Mouse (Mus musculus): ENCODE measurements around the gene Tsen54. TPM values are rescaled to one million over a fixed set of nuclear protein-coding genes. Genes with fewer than 3 reads are reported as not detected.
A peak's percentile ranks its signal among the peaks of the same experiment; 100 is the strongest.

The Tsen54 gene
- polyA plus RNA-seq, 1 experiment from 2014 or later, result 24.2 TPM

DNA sequence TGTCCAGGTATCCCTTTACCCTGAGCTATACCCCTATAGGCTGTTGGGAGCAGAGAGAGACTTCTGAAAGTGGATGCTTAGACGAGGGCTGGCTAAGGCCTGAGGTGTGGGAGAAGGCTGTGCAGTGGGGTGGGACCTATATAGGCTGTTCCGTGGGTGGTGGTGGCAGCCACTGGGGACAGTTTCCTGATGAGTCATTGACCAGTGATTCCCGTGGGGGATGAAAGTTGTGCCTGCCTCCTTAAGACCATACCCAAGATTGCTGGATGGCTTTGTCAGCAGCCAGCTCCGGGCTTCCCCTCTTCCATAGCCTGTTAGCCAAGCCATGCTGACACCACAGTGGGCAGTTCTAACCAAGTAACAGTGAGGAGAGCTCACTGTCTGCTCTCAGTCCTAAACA, 6.5 kb downstream of the Tsen54 start:
- 91% methylated on average over 4 of the region's 4 CpGs for WGBS
- Histone ChIP-seq H3K36me3 (ENCODE audit: control insufficient read depth, insufficient read depth, low read length) (peaks cover 17% of the 10 kb centered on the region; the same call in 1 of the 2 replicates), H3K27ac (ENCODE audit: low read length) (no peak overlapping the region)

GRCm38 (mm10) chr11:115823774-115824740, 9.5 kb downstream of the Tsen54 start, which contains the start of gene Llgl2:
Gene Llgl2, plus strand, starts transcription at chr11:115824049.
- H3K4me3 ChIP-seq (ENCODE audit: low read depth, low read length), result peak within 1 kb of the TSS; percentile 57
- no peaks in the 10 kb centered on the region for H3K9me3 ChIP-seq (replicated peaks; ENCODE audit: control insufficient read depth, low read length, poor library complexity, severe bottlenecking)
- H3K27ac ChIP-seq (ENCODE audit: low read length), result no peak within 1 kb of the TSS
- H3K9ac ChIP-seq (ENCODE audit: low read depth, low read length), result peak within 1 kb of the TSS; percentile 56
- peaks cover 11% of the 10 kb centered on the region; the same call in 1 of the 2 replicates for H3K4me1 ChIP-seq (ENCODE audit: control insufficient read depth, insufficient read depth, low read length)
- ATAC-seq, result peak; percentile 81
- under 1% methylated on average over 87 of the region's 87 CpGs for WGBS
- peaks cover 17% of the 10 kb centered on the region; the same call in 1 of the 2 replicates for H3K36me3 ChIP-seq (ENCODE audit: control insufficient read depth, insufficient read depth, low read length)
- H3K4me2 ChIP-seq (ENCODE audit: low read length), result peak within 1 kb of the TSS; percentile 93
- peaks cover 33% of the 10 kb centered on the region for H3K27me3 ChIP-seq (ENCODE audit: control insufficient read depth, insufficient read depth, low read depth, low read length)

More for the DNA sequence above, 6.5 kb downstream of the Tsen54 start:
- Histone ChIP-seq H3K4me3 (ENCODE audit: low read depth, low read length) (no peak overlapping the region), H3K4me1 (ENCODE audit: control insufficient read depth, insufficient read depth, low read length) (peaks cover 13% of the 10 kb centered on the region; the same call in 1 of the 2 replicates), H3K4me2 (ENCODE audit: low read length) (no peak overlapping the region), H3K9ac (ENCODE audit: low read depth, low read length) (no peak overlapping the region), H3K9me3 (replicated peaks; ENCODE audit: control insufficient read depth, low read length, poor library complexity, severe bottlenecking) (no peaks in the 10 kb centered on the region), H3K27me3 (ENCODE audit: control insufficient read depth, insufficient read depth, low read depth, low read length) (peaks cover 24% of the 10 kb centered on the region)
- ATAC-seq, result no peak

DNA sequence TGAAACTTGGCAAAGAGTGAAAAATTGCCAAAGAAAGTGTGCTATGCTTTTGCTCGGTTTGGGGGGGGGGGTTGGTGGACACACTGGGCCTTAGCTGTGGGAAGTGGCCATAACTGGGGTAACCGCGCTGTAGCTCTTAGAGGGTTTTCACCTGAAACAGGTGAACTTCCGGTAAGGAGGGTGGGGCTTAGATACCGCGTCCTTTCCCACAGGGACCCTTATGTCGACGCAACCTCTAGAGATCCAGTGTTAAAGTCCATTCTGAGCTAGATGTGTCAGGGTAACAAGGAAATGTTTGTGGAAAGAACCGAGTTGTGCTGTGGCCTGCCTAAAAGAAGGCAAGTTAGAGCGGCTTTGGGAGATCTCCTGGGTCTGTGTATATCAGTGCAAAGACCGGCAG, 10.3 kb downstream of the Tsen54 start:
- WGBS, result 20% methylated on average over 11 of the region's 11 CpGs
- Histone ChIP-seq H3K27ac (ENCODE audit: low read length) (no peak overlapping the region), H3K4me1 (ENCODE audit: control insufficient read depth, insufficient read depth, low read length) (peaks cover 11% of the 10 kb centered on the region; the same call in 1 of the 2 replicates), H3K9me3 (replicated peaks; ENCODE audit: control insufficient read depth, low read length, poor library complexity, severe bottlenecking) (no peaks in the 10 kb centered on the region), H3K9ac (ENCODE audit: low read depth, low read length) (no peak overlapping the region), H3K36me3 (ENCODE audit: control insufficient read depth, insufficient read depth, low read length) (peaks cover 17% of the 10 kb centered on the region; the same call in 1 of the 2 replicates), H3K4me3 (ENCODE audit: low read depth, low read length) (no peak overlapping the region), H3K27me3 (ENCODE audit: control insufficient read depth, insufficient read depth, low read depth, low read length) (peaks cover 33% of the 10 kb centered on the region), H3K4me2 (ENCODE audit: low read length) (no peak overlapping the region; the same call in 1 of the 2 replicates)
- ATAC-seq, result no peak

- 53% methylated on average over 5 of the region's 5 CpGs for WGBS
- Histone ChIP-seq H3K36me3 (ENCODE audit: control insufficient read depth, insufficient read depth, low read length) (0 out of 2 replicates have a peak, but pooled peaks cover 6% of the 10 kb centered on the region), H3K4me3 (ENCODE audit: low read depth, low read length) (no peak overlapping the region), H3K27me3 (ENCODE audit: control insufficient read depth, insufficient read depth, low read depth, low read length) (peaks cover 37% of the 10 kb centered on the region), H3K27ac (ENCODE audit: low read length) (no peak overlapping the region), H3K4me1 (ENCODE audit: control insufficient read depth, insufficient read depth, low read length) (peaks cover 11% of the 10 kb centered on the region; the same call in 1 of the 2 replicates), H3K4me2 (ENCODE audit: low read length) (no peak overlapping the region), H3K9ac (ENCODE audit: low read depth, low read length) (no peak overlapping the region), H3K9me3 (replicated peaks; ENCODE audit: control insufficient read depth, low read length, poor library complexity, severe bottlenecking) (no peaks in the 10 kb centered on the region)
- ATAC-seq, result no peak
These were observed 12.0 kb downstream of the Tsen54 start for GRCm38 (mm10) chr11:115826487-115826886.

GRCm38 (mm10) chr11:115827624-115828023, 13.1 kb downstream of the Tsen54 start:
- no peak overlapping the region for H3K9ac ChIP-seq (ENCODE audit: low read depth, low read length)
- WGBS, result 88% methylated on average over 6 of the region's 6 CpGs
- no peak for ATAC-seq
- no peak overlapping the region for H3K27ac ChIP-seq (ENCODE audit: low read length)
- H3K4me3 ChIP-seq (ENCODE audit: low read depth, low read length), result no peak overlapping the region
- H3K4me2 ChIP-seq (ENCODE audit: low read length), result no peak overlapping the region
- H3K27me3 ChIP-seq (ENCODE audit: control insufficient read depth, insufficient read depth, low read depth, low read length), result peaks cover 40% of the 10 kb centered on the region
- H3K4me1 ChIP-seq (ENCODE audit: control insufficient read depth, insufficient read depth, low read length), result peaks cover 11% of the 10 kb centered on the region; the same call in 1 of the 2 replicates
- H3K36me3 ChIP-seq (ENCODE audit: control insufficient read depth, insufficient read depth, low read length), result 0 out of 2 replicates have a peak, but pooled peaks cover under 1% of the 10 kb centered on the region
- no peaks in the 10 kb centered on the region for H3K9me3 ChIP-seq (replicated peaks; ENCODE audit: control insufficient read depth, low read length, poor library complexity, severe bottlenecking)

DNA sequence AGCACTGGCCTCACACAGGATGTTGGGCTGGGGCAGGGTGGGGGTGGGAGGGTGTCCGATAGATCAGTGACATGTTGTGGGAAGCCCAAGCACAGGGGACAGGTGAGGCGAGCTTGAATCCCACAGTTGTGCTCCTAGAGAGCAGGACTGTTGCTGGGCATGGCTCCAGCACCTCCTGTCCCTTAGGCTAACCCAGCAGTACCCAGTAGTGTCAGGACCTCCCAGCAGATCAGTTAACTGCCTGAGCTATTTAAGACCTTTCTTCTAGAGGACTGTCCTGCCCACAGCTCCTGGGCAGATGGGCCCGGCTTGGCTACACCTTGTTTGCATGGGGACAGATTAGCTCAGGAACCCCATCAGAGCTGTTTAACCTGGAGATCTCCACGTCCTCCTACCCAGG, 14.5 kb downstream of the Tsen54 start:
- Histone ChIP-seq H3K36me3 (ENCODE audit: control insufficient read depth, insufficient read depth, low read length) (no peaks in the 10 kb centered on the region), H3K4me2 (ENCODE audit: low read length) (no peak overlapping the region), H3K4me1 (ENCODE audit: control insufficient read depth, insufficient read depth, low read length) (peaks cover 6% of the 10 kb centered on the region; the same call in 1 of the 2 replicates), H3K9ac (ENCODE audit: low read depth, low read length) (no peak overlapping the region), H3K27ac (ENCODE audit: low read length) (no peak overlapping the region), H3K4me3 (ENCODE audit: low read depth, low read length) (no peak overlapping the region), H3K9me3 (replicated peaks; ENCODE audit: control insufficient read depth, low read length, poor library complexity, severe bottlenecking) (no peaks in the 10 kb centered on the region), H3K27me3 (ENCODE audit: control insufficient read depth, insufficient read depth, low read depth, low read length) (peaks cover 34% of the 10 kb centered on the region)
- WGBS, result 69% methylated on average over 4 of the region's 4 CpGs
- ATAC-seq, result no peak

- Histone ChIP-seq H3K9me3 (replicated peaks; ENCODE audit: control insufficient read depth, low read length, poor library complexity, severe bottlenecking) (no peaks in the 10 kb centered on the region), H3K27ac (ENCODE audit: low read length) (no peak overlapping the region), H3K36me3 (ENCODE audit: control insufficient read depth, insufficient read depth, low read length) (no peaks in the 10 kb centered on the region), H3K27me3 (ENCODE audit: control insufficient read depth, insufficient read depth, low read depth, low read length) (peaks cover 19% of the 10 kb centered on the region), H3K4me2 (ENCODE audit: low read length) (no peak overlapping the region), H3K9ac (ENCODE audit: low read depth, low read length) (no peak overlapping the region), H3K4me3 (ENCODE audit: low read depth, low read length) (no peak overlapping the region), H3K4me1 (ENCODE audit: control insufficient read depth, insufficient read depth, low read length) (no peaks in the 10 kb centered on the region)
- no peak for ATAC-seq
- 24% methylated on average over 25 of the region's 25 CpGs for WGBS
These were observed 16.2 kb downstream of the Tsen54 start for GRCm38 (mm10) chr11:115830550-115831325.

GRCm38 (mm10) chr11:115831518-115831917, 17.0 kb downstream of the Tsen54 start:
- 50% methylated on average over 3 of the region's 3 CpGs for WGBS
- ATAC-seq, result no peak
- H3K9me3 ChIP-seq (replicated peaks; ENCODE audit: control insufficient read depth, low read length, poor library complexity, severe bottlenecking), result no peaks in the 10 kb centered on the region
- H3K4me1 ChIP-seq (ENCODE audit: control insufficient read depth, insufficient read depth, low read length), result no peaks in the 10 kb centered on the region
- H3K36me3 ChIP-seq (ENCODE audit: control insufficient read depth, insufficient read depth, low read length), result no peaks in the 10 kb centered on the region
- H3K27ac ChIP-seq (ENCODE audit: low read length), result no peak overlapping the region
- H3K4me2 ChIP-seq (ENCODE audit: low read length), result no peak overlapping the region
- H3K9ac ChIP-seq (ENCODE audit: low read depth, low read length), result no peak overlapping the region
- no peak overlapping the region for H3K4me3 ChIP-seq (ENCODE audit: low read depth, low read length)
- peaks cover 14% of the 10 kb centered on the region for H3K27me3 ChIP-seq (ENCODE audit: control insufficient read depth, insufficient read depth, low read depth, low read length)
